Mouse (Mus musculus) cerebellum, postnatal 25 days (tissue): ENCODE results near the gene Larp1b.

ENCODE experiments used
- DNase-seq, 2 experiments: peaks; one replicate each; pipeline ENCODE4 v3.0.0; 2021; ENCODE audit warnings: mixed read lengths in 2 of 2

Larp1b gene

GRCm38 (mm10) chr3:41084421-41084820 lies 134.8 kb downstream of the Larp1b start:
- DNase-seq = no peak

GRCm38 (mm10) chr3:41087071-41087470 lies 137.4 kb downstream of the Larp1b start:
- DNase-seq = no peak
